10 mouse cellular contexts compared by ENCODE assay signal in genomic region chr7:113347271-113347670, GRCm38 (mm10). TPM values are rescaled to one million over a fixed set of nuclear protein-coding genes. Genes with fewer than 3 reads are reported as not detected.
A peak's percentile ranks its signal among the peaks of the same experiment; 100 is the strongest.
DNase-seq lines count a peak whose midpoint lies in the region; TF ChIP-seq lines count a peak whose summit lies in the region.
"Had no signal": no experiment of that assay in that cellular context is flagged by ENCODE, and none has a peak within 500 bp of the region (broad histone marks: within the 10 kb centered on the region; RNA-seq: fewer than 3 reads in every experiment).

No protein-coding gene starts in this region.

- DNase-seq in 416B (ENCODE audit: low read depth) = peak; percentile 45
- peak; percentile 91 for DNase-seq in brain, embryonic 14.5 days (ENCODE audit: low read depth)
- DNase-seq in frontal cortex, postnatal 36 days (ENCODE audit: low spot score in 2 of 2) = peak; percentile 66 to 90
- peak; percentile 30 to 88 for DNase-seq in left cerebral cortex, adult 8-10 months (ENCODE audit: low spot score in 2 of 2)
- no peak for DNase-seq in urinary bladder, postnatal 10 days (ENCODE audit: low spot score)
- DNase-seq in embryo, embryonic 9.5 days (ENCODE audit: extremely low spot score) = no peak
- no peak for DNase-seq in adrenal gland, postnatal 14 days
- no peak for DNase-seq in urinary bladder, postnatal 14 days (ENCODE audit: low spot score)
- DNase-seq: lung, embryonic 14.5 days had no signal

- no peak for TF ChIP-seq POLR2A in brain, embryonic 14.5 days (IDR thresholded peaks at IDR 0.05; ENCODE audit: borderline replicate concordance, extremely low read depth, insufficient read depth, insufficient read length, poor library complexity, severe bottlenecking)

- no peak for TF ChIP-seq CTCF in brain, embryonic 14.5 days (IDR thresholded peaks at IDR 0.05; ENCODE audit: borderline replicate concordance, extremely low read depth, insufficient read depth, insufficient read length)

RNA-seq across cellular contexts. Expression of gene Btbd10, which starts 21.9 kb away (rescaled TPM):
- 47.8 and 51.3 TPM in 2 replicates for polyA plus RNA-seq in brain, embryonic 14.5 days (2012; rRNA removed)
- 10 to 100 TPM; 76.5 to 85.2 (median 80.8) TPM for total RNA-seq in left cerebral cortex, adult 8-10 months (2022)
- 17.3 and 18.1 TPM in 2 replicates for total RNA-seq in adrenal gland, postnatal 14 days (2021)

RNA-seq across cellular contexts. Expression of gene Pth, which starts 41.1 kb away (rescaled TPM):
- not detected in 2 replicates for polyA plus RNA-seq in brain, embryonic 14.5 days (2012; rRNA removed)
- not detected for total RNA-seq in left cerebral cortex, adult 8-10 months (2022)
- total RNA-seq in adrenal gland, postnatal 14 days (2021) = not detected in 2 replicates
- polyA plus RNA-seq: lung, embryonic 14.5 days; stomach, embryonic 15.5 days had no signal

Comparison
In these comparisons a context has a peak if more than half of its experiments do, and no peak if none do; other contexts are left out.
1. DNase-seq: peak in 416B (single experiment), brain, embryonic 14.5 days (single experiment), frontal cortex, postnatal 36 days (2 of 2) and left cerebral cortex, adult 8-10 months (2 of 2); none in urinary bladder, postnatal 10 days (single experiment), embryo, embryonic 9.5 days (single experiment), adrenal gland, postnatal 14 days (single experiment) and urinary bladder, postnatal 14 days (single experiment).